Mouse (Mus musculus): ENCODE measurements at regions not wholly inside any gene's neighbourhood (a gene's known extent, or its start where the extent isn't known, plus 50 kb on each side); places are given as distances from the start of the nearest gene placed in this dataset.

DNA sequence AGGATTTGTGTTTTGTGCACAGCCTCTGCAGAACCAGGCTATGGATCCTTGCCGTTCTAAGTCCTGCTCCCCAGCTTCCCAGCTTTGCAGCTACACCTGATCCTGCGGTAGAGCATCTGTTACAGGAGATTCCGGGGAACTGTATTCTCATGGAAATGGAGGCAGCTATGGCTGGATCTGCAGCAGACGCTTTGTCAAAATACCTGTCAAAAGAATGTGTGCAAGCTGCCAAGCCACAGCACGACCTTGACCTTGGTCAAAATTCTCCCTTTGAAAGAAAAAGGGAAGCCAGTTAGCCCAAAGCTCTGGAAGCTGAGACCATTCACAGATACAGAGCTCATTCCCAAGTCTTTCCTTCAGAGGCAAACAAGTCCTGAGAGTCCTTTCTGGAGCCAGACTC lies 255.3 kb downstream of the Med13l start:
- no peak for DNase-seq

DNA sequence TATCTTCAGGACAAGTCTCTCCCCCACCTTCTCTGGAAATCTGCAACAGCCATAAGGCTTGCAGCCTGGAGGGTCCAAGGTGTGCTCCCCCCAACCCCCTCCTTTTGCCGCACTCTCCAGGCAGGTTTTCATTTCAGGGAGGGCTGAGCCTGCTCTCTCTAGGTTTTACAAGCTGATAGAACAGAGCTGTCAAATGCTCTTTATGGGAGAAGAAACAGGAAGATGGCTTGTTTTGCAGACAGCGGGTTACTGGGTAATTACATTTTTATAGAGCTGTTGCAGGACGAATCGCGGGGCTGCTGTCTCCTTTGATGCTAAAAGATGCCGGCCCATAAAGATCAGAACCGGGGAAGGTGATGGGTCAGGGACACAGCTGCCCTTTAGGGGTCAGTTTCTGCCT lies 257.8 kb downstream of the Med13l start:
- DNase-seq: no peak

DNA sequence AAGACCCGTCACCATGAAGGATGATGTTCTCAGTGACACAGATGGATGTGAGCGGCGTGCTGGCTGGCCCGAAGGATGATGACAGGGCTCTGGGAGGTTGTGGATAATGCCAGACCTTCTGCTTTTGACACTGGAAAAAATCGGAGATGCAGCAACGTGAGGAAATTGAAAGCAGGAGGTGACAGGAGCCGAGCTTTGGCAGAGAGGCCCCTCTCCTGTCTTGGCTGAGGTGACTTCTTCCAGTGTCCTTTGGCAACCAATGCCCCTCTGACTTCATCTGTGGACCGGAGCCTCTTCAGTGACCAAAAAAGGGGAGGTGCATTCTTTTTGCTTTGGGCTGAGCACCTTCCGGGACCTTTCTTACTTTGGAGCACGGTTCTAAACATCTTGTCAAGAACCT lies 264.3 kb downstream of the Med13l start:
- DNase-seq: no peak

DNA sequence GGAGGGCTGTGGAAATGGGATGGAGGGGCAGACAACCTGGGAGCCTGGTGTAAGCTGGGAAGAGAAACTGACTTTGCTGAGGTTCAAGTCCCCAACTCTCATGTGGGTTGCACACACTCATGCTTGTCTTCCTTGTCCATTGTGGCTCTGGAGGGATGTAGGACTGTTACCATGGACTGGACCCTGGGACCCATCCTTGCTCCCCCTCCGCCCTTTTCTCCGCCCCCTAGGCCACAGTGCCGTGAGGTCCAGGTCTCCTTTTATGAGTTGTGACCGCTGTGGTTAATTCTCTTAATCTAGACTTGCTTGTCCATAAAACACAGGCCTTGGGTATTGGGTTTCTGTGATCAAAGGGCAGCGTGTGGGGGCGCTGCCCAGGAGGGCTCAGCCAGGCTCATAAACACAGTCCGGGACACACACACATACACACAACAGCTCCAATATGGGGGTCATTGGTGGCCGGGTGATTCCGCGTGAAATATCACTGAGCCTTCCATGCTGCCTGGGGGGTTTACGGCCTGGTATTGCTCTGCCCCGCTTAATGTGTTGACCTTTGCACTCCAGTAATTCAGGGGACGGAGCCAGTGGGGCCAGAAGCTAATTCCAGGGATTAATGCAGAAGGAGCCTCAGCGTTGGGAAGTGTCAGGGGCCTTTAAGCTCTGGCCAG lies 268.7 kb downstream of the Med13l start:
- no peak for DNase-seq

DNA sequence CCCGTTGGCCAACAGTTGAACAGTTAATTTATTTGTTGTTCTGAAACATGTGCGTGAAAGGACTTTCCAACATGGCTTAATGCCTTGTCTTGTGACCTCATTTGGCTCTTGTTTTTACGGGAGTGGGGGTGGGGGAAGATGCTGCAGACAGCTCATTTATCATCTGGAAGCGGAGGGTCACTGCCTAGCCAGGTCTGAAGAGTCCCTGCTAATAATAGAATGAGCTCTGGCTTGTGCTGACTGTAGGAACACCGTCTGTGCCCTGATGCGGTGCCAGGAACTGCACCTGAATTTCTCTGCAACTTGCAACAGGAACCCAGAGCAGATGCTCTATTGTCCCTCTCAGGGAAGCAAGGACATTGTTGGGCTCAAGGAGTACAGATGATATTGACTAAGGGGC lies 272.2 kb downstream of the Med13l start:
- DNase-seq: no peak

DNA sequence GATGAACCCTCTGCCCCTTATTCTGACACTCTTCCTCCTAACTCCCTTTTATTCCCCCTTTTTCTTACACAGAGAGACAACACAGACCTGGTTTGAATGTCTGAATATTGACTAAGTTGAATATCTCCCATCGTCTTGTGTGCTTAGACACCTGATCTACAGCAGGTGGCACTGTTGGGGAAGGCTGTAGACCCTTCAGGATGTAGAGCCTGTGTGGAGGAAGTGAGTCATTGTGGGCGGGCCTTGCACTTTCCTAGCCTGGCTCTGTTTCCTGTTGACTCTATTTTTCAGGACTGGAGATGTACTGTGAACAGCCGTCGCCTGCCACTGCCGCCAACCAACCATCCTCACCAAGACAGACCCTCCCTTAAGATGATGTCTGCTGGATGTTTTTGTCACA lies 273.6 kb downstream of the Med13l start:
- no peak for DNase-seq

DNA sequence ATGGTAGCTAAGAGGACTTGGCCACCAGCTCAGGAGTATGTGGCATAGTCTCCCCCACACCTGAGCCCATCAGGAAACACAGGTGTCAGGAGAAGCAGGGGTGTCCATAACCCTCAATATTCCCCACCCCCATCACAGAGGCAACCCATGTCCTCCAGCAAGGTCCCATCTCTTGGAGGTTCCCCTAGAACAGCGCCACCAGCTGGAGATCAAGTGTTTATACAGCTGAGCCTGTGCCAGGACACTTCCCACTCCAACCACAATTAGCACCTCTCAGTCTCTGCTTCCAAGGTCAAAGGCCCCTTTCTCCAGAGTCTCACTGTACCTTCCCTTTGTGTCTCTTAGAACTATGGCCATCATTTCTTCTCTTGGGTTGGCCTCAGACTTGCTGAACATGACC lies 276.5 kb downstream of the Med13l start:
- no peak for DNase-seq

DNA sequence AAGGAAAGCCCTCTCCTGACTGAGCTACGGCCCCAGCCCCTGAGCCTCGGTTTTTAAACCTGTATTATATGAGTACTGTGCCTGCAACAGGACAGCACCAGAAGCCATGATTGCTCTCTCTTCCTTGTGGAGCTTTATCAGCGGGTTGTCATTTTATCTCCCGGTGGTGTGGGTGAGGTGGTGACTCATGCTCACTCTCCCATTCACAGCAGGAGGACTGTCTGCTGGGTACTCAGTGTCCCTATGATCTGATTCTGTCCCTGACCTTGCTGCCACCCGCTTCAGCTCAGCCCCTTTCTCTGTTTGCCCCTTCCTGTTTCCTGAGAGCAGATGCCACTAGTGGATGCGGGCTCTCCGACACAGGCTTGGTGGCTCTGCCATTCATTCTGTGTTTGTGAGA lies 277.9 kb downstream of the Med13l start:
- DNase-seq: no peak

DNA sequence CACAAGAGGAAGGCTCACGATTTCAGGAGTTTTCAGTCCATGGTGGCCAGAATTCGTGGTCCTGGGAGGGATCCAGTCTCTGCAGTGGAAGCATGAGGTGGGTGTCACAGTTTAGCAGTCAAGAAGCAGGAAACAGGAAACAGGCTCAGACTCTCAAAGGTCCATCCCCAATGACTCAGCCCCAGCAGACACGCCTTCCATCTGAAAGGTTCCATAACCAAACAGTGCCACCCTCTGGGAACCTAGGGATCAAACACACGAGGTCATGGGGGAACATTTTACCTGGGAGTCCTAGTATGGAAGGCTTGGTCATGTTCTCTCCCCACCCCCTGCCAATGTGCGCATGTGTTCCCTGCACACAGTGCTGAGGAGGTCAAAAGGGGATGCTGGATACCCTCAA lies 279.4 kb downstream of the Med13l start:
- DNase-seq: no peak

DNA sequence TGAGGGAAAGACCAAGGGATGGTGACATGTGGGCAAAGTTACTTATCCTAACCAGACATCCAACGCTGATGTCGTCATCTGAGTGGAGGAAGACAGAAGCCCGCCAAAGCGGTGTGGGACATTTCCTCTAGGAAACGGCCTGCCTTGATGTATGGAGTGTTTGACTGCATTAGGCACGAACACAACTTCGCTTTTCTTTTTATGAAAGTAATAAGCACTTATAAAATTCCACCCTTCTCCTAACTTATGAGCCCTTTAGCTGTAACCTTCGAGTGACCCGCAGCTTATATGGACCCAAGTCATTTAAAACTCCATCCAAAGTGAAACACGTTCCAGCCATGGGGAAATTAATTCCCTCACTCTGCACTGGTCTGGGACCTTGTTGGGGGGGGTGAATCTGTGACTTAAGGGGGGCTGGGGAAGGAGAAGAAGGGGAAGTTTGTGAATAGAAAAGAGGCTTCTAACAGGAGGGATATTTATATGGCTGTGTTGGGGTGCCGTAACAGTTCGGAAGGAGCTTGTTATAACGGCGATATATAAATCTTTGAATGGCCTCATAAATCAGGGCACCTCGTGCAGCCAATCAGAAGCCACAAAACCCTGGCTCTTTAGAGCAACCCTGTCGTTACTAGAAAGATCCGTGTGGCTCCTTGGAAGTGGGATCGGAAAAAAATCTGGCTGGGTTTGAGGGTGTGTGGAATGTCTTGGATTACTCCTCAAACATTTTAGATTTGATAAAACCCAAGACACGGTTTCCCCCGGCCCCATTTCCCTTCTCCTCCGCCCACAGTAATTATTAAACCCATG lies 280.9 kb downstream of the Med13l start:
- no peak for DNase-seq

DNA sequence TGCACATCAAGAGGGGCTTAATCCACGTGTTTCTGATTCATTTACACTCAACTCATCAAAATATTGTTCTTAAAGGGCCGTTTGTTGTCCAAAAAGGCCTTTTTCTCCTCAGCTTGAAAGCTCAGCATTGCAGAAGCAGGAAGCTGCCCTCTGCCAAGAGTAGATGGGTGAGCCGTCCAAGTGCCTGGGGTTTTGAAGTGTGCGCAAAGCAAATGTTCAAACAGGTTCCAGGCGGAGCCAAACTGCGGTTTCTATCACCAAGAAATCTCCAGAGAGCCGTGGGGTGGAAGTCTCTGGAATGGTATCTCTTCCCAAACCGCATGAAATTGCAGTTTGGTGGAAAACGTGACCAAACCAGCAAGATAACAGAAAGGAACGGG lies 281.5 kb downstream of the Med13l start:
- DNase-seq: no peak

DNA sequence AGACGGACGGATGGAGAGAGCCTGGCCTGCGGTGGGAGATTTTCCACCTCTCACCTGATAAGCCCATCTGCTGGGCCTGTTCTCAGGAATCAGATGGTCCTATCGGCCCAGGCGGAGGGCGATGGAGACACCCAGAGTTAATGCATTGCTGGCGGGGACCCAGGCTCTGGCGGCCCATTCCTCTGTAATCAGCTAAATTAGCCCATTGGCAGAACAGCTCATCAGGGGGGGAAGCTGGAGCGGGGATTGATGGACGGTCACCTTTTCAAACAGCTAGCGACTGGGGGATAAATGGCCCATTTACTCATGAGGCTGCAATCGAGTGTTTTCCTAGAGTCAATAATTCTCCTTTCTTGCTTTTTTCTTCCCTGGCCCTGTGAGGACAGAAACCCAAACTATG lies 296.5 kb downstream of the Med13l start:
- no peak for DNase-seq

DNA sequence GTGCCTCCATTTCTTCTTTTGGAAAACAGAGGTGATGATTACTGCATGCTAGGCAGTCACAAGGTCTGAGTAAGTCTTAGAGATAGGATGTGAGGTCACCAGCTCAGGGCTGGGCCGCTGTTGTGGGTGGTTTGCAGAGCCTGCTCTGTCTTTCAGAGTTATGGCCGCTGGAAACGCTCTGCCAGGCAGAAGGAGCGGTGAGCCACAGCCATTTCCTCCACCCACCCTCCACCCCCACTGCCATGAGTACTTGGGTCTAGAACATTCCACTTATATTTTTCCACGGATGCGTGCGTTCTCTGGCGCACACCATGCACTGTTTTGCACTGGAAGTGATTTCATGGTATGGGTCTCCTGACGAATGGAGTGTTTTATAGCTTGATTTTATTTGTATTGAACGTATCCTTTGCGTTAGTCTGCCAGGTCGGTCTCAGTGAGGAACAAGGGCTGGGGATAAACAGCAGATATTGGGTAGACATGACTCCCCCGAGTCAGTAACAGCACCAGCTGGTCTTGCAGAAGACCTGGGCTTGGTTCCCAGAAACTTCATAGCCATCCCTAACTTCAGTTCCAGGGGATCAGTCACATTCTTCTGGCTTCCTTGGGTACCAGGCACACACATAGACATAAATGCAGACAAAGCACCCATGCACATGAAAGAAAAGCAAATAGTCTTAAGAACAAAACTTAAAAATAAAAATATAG lies 300.8 kb downstream of the Med13l start:
- no peak for DNase-seq

DNA sequence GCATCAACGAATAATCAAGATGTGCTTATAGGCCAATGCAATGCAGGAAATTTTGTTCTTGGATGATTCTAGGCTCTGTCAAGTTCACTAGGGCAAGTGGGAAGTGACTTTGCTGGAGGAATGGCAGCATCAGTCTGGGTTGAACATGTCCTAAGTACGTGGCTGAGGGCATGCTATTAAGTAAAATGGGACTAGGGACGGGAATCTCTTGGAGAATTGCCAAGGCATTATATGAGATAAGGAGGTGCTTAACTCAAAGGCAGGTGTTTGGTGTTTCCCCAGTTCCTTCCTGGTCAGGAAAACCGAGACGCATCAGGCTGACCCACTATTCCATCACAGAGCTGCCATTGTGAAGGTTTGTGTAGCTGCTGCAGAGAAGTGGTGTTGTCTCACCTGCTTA lies 307.0 kb downstream of the Med13l start:
- DNase-seq: no peak

DNA sequence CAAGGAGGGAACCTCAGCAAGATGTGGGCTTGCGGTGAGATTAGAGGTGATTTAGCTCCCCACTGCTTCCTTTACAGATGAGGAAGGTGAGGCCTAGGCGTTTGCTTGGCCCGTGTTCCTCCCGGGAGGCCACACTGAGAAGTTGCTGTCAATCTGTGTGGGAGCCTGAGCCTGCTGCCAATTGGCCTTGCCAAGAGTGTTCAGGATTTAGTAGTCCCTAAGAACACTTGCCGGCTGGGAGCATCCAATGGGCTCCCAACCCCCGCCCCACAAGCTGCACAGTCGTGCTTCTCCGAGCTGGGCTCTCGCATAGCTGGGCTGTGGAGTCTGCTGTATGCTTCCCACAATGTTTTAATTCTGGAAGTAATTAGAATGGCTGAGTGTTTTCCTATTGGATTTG lies 308.9 kb downstream of the Med13l start:
- no peak for DNase-seq

DNA sequence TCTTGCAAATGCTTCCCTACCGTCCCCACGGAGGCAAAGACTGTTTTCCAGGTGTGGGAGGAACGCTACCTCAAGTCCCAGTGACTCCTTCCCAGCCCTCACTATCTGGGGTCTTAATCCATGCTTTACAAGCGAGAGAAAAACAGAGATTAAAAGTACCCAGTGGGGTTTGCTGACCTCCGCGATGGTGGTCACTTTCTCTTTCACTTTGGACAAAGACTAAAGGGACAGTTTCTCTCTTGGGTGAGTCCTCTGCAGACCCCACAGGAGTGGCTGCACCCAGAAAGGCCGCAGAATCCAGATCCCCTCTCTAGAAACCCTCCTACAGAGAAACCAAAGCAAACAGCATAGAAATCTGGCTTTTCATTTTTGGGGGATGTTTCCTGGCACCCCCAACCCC lies 313.4 kb downstream of the Med13l start:
- DNase-seq: no peak

DNA sequence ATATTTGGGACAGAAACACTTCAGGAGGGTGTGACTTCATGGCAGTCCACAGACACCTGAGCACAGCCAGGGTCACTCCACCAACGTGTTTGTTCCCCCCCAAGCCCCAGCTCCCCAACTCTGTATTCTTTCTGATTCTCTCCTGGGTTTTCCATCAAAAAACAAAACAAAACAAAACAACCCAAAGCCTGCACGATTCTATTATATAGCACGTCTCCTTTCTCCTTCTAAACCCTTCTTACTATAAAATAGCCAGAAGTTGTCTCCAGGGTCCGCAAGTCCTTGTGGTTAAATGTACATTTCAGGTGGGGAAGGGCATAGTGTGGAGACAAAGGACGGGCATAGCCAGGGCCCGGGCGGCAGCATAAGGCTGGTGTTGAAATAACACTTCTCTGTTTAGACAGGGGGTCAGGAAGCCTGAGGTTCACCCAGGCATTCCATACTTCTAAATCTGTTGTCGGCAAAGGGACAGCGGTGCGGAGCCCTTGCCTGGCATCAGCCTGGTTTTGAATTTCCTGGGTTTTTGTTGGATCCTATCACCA lies 314.7 kb downstream of the Med13l start:
- no peak for DNase-seq

DNA sequence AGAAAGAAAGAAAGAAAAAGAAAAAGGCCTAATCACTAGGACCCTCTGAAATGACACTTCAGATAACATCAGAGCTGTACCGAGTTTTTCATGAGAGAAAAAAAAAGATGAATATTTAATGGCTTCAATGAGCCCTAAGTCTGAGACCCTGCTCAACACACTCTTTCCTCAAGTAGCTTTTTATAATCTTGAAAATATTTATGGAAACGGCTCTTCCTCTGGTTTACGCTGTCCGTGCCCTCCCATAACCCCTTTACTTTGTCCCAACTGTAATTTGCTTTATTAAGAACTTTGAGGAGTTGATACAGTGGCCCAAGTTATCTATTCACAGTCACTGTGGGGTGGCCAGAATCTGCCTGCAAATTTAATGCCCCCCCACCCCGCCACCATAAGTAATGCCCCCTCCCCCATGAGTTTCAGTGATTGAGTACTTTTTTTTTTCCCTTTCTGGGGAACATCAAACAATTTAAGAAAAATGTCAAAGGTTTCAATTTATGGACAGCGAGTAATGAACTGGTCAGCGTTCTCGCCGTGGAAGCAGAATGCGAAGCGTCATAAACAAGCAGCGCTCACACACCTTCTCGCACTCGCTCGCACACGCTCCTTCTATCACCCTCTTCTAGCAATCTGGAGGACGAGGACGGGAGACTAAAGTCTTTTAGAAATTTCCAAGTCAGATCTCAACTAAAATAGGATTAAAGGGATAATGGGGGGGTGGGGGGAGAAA lies 316.3 kb downstream of the Med13l start:
- DNase-seq: no peak

DNA sequence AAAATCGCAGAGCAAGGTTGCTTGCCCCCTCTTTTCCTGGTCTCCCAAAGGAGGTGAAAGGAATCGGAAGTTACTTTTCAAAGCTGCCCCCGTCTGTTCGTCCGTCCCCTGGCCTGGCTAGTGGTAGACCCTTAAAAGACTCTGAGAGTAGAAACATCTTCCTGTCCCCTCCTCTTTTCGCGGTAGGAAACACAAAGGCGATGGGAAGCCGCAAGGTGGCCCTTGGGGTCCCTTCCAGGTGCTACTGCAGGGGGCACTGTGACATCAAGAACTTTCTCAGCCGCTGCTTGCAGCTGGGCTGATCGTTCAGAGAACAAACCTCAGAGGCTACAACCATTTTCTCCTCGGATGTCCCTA lies 316.8 kb downstream of the Med13l start:
- peak; percentile 38 for DNase-seq

DNA sequence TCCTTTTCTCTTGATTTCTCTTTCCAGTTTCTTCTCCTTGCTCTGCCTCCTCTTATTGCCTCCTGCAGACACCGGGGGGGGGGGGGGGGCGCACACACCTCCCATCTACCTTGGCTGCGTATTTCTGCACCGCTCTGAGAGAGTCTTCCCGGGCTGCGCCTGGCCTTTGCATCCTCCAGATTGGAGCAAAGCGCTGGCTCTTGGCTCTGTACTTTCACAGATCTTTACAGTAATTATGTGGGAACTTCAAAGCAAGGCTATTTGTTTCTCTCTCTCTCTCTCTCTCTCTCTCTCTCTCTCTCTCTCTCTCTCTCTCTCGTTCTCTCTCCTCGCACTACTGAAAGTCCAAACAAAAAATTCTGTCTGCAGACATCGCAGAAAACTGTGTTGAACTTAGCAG lies 317.4 kb downstream of the Med13l start:
- no peak for DNase-seq

DNA sequence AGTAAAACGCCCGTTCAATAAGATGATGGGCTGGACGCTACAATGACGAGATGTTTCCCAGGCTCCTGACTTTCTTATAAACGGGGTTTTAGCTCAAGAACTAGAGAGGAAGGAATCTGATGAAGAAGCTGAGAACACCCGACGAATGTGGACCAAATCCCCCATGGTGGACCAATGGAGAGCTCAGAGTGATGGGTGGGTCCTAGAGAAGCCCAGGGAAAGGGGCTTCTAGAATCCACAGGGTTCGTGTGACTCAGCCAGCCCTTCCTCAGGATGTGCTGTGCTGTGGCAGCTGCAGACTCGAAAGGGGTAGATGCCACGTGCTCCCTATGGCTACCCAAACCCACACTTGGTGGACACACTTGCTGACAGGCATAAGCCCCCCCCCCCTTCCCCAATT lies 318.2 kb downstream of the Med13l start:
- DNase-seq: no peak

DNA sequence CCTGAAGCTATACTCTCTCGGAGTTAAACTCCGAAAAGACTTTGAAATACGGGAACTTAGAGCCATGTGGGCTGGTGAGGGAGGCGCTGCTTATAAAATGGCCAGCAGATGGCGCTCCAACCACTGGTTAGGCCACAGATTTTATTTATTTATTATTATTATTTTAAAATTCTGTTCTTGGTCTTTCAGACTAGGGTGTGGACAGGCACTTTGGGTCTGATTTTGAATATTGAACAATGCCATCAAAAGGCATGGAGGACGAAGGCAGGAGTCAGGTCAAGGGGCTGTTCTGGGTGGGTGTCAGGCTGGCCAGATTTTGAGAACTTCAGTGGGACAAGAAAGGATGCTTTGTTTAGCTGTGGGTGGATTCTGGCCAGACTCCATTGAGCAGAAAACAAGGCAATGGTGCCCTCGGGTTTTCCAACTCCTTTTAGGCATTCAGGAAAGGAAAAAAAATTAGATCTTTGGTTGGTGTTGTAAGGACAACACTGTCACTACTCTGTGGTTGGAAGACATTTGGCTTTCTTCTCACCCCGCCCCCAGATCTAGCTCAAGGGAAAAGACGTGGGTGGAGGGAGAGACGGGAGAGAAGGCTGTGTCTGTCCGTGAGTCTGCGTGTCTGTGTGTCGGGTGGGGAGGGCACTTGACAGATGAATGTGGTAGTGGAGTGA lies 319.5 kb downstream of the Med13l start:
- DNase-seq: peak; percentile 71

DNA sequence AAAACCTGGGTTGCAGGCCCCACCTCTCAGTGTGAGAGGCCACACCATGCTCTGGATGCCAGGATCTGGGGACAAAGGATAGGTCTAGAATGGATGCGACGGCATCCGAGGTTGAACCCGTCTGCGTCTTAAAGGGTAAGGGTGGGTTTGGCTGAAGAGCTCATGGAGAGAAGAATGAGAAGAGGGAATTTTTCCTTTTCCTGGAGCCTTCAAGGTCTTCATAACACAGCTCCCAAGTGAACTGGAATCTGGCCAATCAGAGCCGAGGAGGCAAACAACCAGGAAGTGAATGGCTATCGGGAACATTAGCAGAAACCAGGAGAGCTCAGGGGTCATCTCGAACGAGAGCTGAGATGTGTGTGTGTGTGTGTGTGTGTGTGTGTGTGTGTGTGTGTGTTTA lies 320.1 kb downstream of the Med13l start:
- no peak for DNase-seq

Measured in thymus, postnatal 4 days (tissue).